Mouse (Mus musculus) spleen, adult 2 months (tissue): ENCODE measurements around the gene AW011738. TPM values are rescaled to one million over a fixed set of nuclear protein-coding genes. Genes with fewer than 3 reads are reported as not detected.

Source experiments
- DNase-seq, 2 experiments: peaks; one replicate each; pipeline versions ENCODE4 v3.0.0 to v3.0.0-alpha.2; 2012 to 2021; ENCODE audit warnings: low spot score in 2 of 2, low read depth in 1 of 2
- H3K27ac ChIP-seq: fragments of 200-500 bp; 2 replicates; pipeline ENCODE4 v1.5.1; 2012; ENCODE audit warnings: low read length, inconsistent platforms; ENCODE audit not compliant: insufficient read depth
- H3K27me3 ChIP-seq: fragments of 200-500 bp; 2 replicates; pipeline ENCODE4 v1.6.1; 2012; ENCODE audit warnings: mild to moderate bottlenecking, moderate library complexity, low read length, inconsistent platforms; ENCODE audit not compliant: control insufficient read depth, insufficient read depth
- H3K36me3 ChIP-seq: fragments of 200-500 bp; 2 replicates; pipeline ENCODE4 v1.6.1; 2012; ENCODE audit warnings: mild to moderate bottlenecking, low read length, inconsistent platforms; ENCODE audit not compliant: control insufficient read depth, insufficient read depth
- H3K4me1 ChIP-seq: fragments of 200-500 bp; 2 replicates; pipeline ENCODE4 v1.6.1; 2011; ENCODE audit warnings: inconsistent platforms; ENCODE audit not compliant: control insufficient read depth, insufficient read depth, insufficient read length
- H3K4me3 ChIP-seq: fragments of 200-500 bp; 2 replicates; pipeline ENCODE4 v1.5.1; 2011; ENCODE audit warnings: mild to moderate bottlenecking, inconsistent platforms; ENCODE audit not compliant: insufficient read depth, insufficient read length; ENCODE audit errors: extremely low read depth
- CTCF ChIP-seq: fragments of 200-500 bp; IDR thresholded peaks from 2 replicates; pipeline ENCODE4 v1.5.1; 2011; ENCODE audit warnings: mild to moderate bottlenecking, inconsistent platforms; ENCODE audit not compliant: insufficient read depth, insufficient read length, insufficient replicate concordance; ENCODE audit errors: extremely low read depth
- POLR2A ChIP-seq: fragments of 200-500 bp; IDR thresholded peaks from 2 replicates; pipeline ENCODE4 v1.6.1; 2011; ENCODE audit warnings: low read depth, low read length, inconsistent platforms
- WGBS: fragments of 180-500 bp; shearing (Covaris S2); methylation state at CpG from one replicate; pipeline ENCODE4 v1.1.7; 2018; 5-methylcytosine and 5-hydroxymethylcytosine counted together
- polyA plus RNA-seq: library from polyadenylated mRNA; depleted of rRNA; stranded (reverse); fragments of >200 nt; gene quantifications from 2 replicates; pipeline ENCODE4 v1.2.3, GENCODE M21; 2012

The AW011738 gene
- polyA plus RNA-seq, 1 experiment = 10.6 TPM

DNA sequence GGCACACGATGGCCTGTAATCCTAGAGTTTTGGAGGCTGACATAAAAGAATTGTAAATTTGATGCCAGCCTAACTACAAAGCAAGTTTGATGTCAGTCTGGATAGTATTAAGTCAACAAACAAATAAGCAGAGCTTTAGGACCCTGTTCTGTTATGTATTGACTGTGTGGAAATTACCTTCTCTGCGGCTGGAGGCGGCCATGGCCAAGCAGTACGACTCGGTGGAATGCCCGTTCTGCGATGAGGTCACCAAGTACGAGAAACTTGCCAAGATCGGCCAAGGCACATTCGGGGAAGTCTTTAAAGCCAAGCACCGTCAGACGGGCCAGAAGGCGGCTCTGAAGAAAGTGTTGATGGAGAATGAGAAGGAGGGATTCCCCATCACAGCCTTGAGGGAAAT, 10.0 kb downstream of the AW011738 start:
- Histone ChIP-seq H3K36me3 (no peaks in the 10 kb centered on the region), H3K4me1 (peaks cover 3% of the 10 kb centered on the region; the same call in 1 of the 2 replicates), H3K4me3 (no peak overlapping the region), H3K27me3 (no peaks in the 10 kb centered on the region), H3K27ac (no peak overlapping the region)
- TF ChIP-seq CTCF (no peak), POLR2A (no peak)
- DNase-seq = no peak
- 96% methylated on average over 13 of the region's 13 CpGs for WGBS

DNA sequence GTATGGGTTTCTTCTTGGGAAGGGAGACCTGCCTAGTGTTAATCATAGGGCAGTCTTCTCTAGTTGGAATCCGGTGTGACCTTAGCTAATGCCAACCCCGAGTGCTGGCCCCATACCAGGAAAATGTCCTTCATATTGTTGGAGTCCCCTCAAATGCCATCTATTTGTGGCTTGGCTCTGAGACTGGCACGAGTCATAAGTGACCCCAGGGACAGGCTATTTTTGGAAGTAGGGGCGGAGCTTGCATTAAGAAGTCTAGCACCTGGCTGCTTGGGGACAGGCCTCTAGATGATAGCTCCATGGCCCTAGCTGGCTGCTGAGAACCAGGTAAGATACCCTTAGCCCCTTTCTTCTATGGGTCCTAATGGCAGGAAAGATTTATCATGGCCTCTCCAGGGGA, 12.5 kb downstream of the AW011738 start, which contains the start of gene Perm1:
Gene Perm1, plus strand, starts transcription at position 220 of the 400 bp plus-strand sequence.
- no peak for DNase-seq
- 66% methylated on average over 4 of the region's 4 CpGs for WGBS
- Histone ChIP-seq H3K4me1 (peaks cover 3% of the 10 kb centered on the region; the same call in 1 of the 2 replicates), H3K27ac (no peak within 1 kb of the TSS), H3K4me3 (no peak within 1 kb of the TSS), H3K36me3 (no peaks in the 10 kb centered on the region), H3K27me3 (no peaks in the 10 kb centered on the region)
- no peak for TF ChIP-seq POLR2A
- TF ChIP-seq CTCF = no peak

DNA sequence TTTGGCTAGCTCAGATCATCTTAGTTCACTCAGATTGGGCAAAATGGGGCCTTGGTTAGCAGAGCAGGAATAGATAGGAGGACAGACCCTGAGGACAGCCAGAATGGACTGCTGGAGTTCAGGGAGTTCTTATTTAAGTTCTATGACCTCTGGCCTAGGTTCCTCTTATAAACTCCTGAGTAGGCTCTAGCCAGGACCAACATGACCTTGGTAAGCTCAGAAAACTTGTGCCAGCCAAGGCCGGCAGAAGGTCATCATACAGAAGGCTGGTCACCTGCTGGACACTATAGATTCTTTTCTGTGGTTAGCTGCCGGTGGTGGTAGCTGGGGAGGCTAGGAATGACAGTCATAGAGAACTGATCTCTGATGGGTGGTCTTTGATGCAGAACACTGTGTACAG, 13.1 kb downstream of the AW011738 start:
- Histone ChIP-seq H3K27me3 (no peaks in the 10 kb centered on the region), H3K27ac (no peak overlapping the region), H3K4me1 (peaks cover 3% of the 10 kb centered on the region; the same call in 1 of the 2 replicates), H3K36me3 (no peaks in the 10 kb centered on the region), H3K4me3 (no peak overlapping the region)
- TF ChIP-seq CTCF (no peak), POLR2A (no peak)
- 88% methylated on average over 2 of the region's 2 CpGs for WGBS
- no peak for DNase-seq

DNA sequence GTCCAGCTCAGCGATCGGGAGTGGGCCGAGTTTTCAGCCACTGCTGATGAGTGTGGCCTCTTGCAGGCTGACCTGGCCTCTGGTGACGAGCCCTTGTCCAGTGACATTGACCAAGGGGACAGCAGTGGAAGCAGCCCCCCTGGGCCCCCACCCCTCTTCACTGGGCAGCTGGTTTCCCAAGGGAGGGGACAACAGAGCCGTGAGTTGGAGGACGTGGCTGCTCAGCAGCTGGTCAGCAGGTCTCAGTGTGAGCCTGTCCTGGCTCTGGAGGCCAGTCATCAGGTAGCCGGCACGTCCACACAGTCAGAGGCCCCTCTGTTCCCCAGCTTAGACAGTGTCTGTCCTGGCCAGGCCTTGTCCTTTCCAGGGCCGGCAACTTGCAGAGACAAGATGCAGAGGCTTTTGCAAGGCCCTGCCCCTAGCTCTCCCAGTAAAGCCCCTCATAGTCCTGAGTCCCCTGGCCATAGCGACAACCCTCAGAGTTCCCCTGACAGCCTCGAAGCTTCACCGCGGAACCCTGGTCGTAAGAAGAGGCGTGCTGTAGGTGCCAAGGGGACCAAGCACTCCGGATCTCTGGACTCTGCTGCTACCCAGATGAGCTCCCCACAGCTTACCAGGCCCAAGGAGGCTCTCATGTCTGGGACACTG, 14.0 kb downstream of the AW011738 start:
- no peak overlapping the region for H3K27ac ChIP-seq
- peaks cover 3% of the 10 kb centered on the region; the same call in 1 of the 2 replicates for H3K4me1 ChIP-seq
- 92% methylated on average over 16 of the region's 16 CpGs for WGBS
- no peaks in the 10 kb centered on the region for H3K27me3 ChIP-seq
- TF ChIP-seq CTCF (no peak), POLR2A (no peak)
- H3K36me3 ChIP-seq = no peaks in the 10 kb centered on the region
- H3K4me3 ChIP-seq = no peak overlapping the region
- no peak for DNase-seq

DNA sequence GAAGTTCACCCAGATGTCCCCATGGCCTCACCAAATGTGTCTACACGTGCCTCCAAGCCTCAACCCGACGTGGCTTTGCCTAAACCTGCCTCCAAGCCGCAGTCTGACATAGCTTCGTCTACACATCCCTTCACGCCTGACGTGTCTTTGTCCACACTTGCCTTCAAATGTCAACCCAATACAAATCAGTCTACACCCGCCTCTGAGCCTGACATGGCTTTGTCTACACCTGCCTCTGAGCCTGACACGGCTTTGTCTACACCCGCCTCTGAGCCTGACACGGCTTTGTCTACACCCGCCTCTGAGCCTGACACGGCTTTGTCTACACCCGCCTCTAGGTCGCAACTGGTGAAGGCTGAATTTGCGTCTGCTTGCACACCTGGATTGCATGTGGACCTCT, 14.7 kb downstream of the AW011738 start:
- no peak for TF ChIP-seq POLR2A
- peaks cover 3% of the 10 kb centered on the region; the same call in 1 of the 2 replicates for H3K4me1 ChIP-seq
- no peak for DNase-seq
- H3K27ac ChIP-seq = no peak overlapping the region
- no peaks in the 10 kb centered on the region for H3K36me3 ChIP-seq
- H3K27me3 ChIP-seq = no peaks in the 10 kb centered on the region
- no peak overlapping the region for H3K4me3 ChIP-seq
- 86% methylated on average over 16 of the region's 16 CpGs for WGBS

DNA sequence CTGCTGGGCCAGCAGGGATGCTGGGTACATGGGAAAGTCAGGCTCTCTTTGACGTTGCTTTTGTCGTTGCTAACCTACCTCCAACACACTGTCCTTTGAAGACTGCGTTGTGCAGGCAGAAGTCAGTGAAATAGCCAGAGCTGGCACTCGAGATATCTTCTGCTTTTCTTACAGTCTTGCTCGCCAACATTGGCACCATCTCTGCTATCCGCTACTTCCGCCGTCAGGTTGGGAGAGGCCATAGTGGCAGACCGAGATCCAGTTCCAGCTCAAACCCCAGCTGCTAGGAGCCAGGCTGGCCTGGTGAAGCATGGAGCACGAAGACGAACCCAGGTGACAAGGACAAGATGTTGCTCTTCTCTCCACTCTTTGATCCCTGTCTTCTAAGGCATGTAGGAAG, 16.8 kb downstream of the AW011738 start:
- Histone ChIP-seq H3K27ac (no peak overlapping the region), H3K36me3 (no peaks in the 10 kb centered on the region), H3K27me3 (no peaks in the 10 kb centered on the region), H3K4me1 (peaks cover 3% of the 10 kb centered on the region; the same call in 1 of the 2 replicates), H3K4me3 (no peak overlapping the region)
- no peak for TF ChIP-seq POLR2A
- 89% methylated on average over 11 of the region's 11 CpGs for WGBS
- no peak for DNase-seq

DNA sequence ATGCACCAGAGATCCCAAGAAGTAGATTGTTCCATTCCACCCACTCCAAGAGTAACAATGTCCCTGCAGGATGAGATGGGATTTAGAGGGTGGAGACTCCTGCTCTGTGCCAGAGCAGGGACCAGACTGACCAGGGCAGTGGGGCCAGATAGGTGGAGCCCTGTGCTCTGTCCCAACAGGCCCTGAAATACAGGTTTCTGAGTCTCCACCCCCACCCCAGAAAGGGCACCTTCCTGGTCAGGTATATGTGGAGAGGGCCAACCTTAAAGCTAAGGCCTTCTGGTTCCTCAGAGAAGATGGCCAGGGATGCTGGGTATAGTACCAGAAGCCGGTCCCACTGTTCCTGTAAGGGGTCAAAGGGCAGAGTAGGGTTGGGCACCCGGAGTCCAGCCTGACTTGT, 21.2 kb downstream of the AW011738 start:
- WGBS = 93% methylated on average over 2 of the region's 2 CpGs
- H3K4me1 ChIP-seq = no peaks in the 10 kb centered on the region
- H3K27ac ChIP-seq = no peak overlapping the region
- no peak for DNase-seq
- no peak for TF ChIP-seq CTCF
- no peak for TF ChIP-seq POLR2A
- H3K27me3 ChIP-seq = no peaks in the 10 kb centered on the region
- peaks cover under 1% of the 10 kb centered on the region; the same call in 1 of the 2 replicates for H3K36me3 ChIP-seq
- no peak overlapping the region for H3K4me3 ChIP-seq
